Mouse (Mus musculus): ENCODE measurements around the gene Hist1h3b. TPM values are rescaled to one million over a fixed set of nuclear protein-coding genes. Genes with fewer than 3 reads are reported as not detected.

Gene Hist1h3b
- polyA plus RNA-seq, 1 experiment from 2014 or later = 3.5 TPM

GRCm38 (mm10) chr13:23756790-23757189, 4.7 kb downstream of the Hist1h3b start, which contains the start of gene Hist1h4b:
Gene Hist1h4b, plus strand, starts transcription at chr13:23757013.
- H3K4me2 ChIP-seq (ENCODE audit: low read length) = peak within 1 kb of the TSS; percentile 65
- peak; percentile 95 for DNase-seq
- no peaks in the 10 kb centered on the region for H3K9me3 ChIP-seq (ENCODE audit: control insufficient read depth, low read length)
- no peaks in the 10 kb centered on the region for H3K27me3 ChIP-seq (ENCODE audit: control insufficient read depth, insufficient read depth, low read length)
- 1% methylated on average over 17 of the region's 22 CpGs for WGBS
- H3K9ac ChIP-seq (replicated peaks; ENCODE audit: low read length) = no peak within 1 kb of the TSS; the same call in 1 of the 2 replicates
- H3K27ac ChIP-seq (replicated peaks; ENCODE audit: low read depth, low read length) = peak within 1 kb of the TSS; percentile 65
- peak; percentile 67 for ATAC-seq (ENCODE audit: low FRiP score, low TSS enrichment)
- peaks cover 13% of the 10 kb centered on the region for H3K4me1 ChIP-seq (ENCODE audit: control insufficient read depth, insufficient read depth, low read length)
- no peaks in the 10 kb centered on the region for H3K36me3 ChIP-seq (ENCODE audit: control insufficient read depth, insufficient read depth, low read length)
- H3K4me3 ChIP-seq (replicated peaks; ENCODE audit: low read depth, low read length) = peak within 1 kb of the TSS; percentile 30

- Histone ChIP-seq H3K36me3 (ENCODE audit: control insufficient read depth, insufficient read depth, low read length) (no peaks in the 10 kb centered on the region), H3K9ac (replicated peaks; ENCODE audit: low read length) (no peak overlapping the region; the same call in 1 of the 2 replicates), H3K27ac (replicated peaks; ENCODE audit: low read depth, low read length) (peak overlapping the region; percentile 65), H3K27me3 (ENCODE audit: control insufficient read depth, insufficient read depth, low read length) (no peaks in the 10 kb centered on the region), H3K4me2 (ENCODE audit: low read length) (peak overlapping the region; percentile 65), H3K4me3 (replicated peaks; ENCODE audit: low read depth, low read length) (peak overlapping the region; percentile 30), H3K9me3 (ENCODE audit: control insufficient read depth, low read length) (no peaks in the 10 kb centered on the region), H3K4me1 (ENCODE audit: control insufficient read depth, insufficient read depth, low read length) (peaks cover 13% of the 10 kb centered on the region)
- peak; percentile 42 for DNase-seq
- under 1% methylated on average over 15 of the region's 23 CpGs for WGBS
- ATAC-seq (ENCODE audit: low FRiP score, low TSS enrichment) = no peak
Observed at GRCm38 (mm10) chr13:23757211-23757773, 5.2 kb downstream of the Hist1h3b start.

GRCm38 (mm10) chr13:23757921-23758320, 5.9 kb downstream of the Hist1h3b start:
- ATAC-seq (ENCODE audit: low FRiP score, low TSS enrichment) (no peak), DNase-seq (no peak)
- Histone ChIP-seq H3K36me3 (ENCODE audit: control insufficient read depth, insufficient read depth, low read length) (no peaks in the 10 kb centered on the region), H3K4me1 (ENCODE audit: control insufficient read depth, insufficient read depth, low read length) (peaks cover 18% of the 10 kb centered on the region), H3K4me3 (replicated peaks; ENCODE audit: low read depth, low read length) (no peak overlapping the region), H3K9me3 (ENCODE audit: control insufficient read depth, low read length) (no peaks in the 10 kb centered on the region), H3K9ac (replicated peaks; ENCODE audit: low read length) (no peak overlapping the region), H3K4me2 (ENCODE audit: low read length) (peak overlapping the region; percentile 65), H3K27me3 (ENCODE audit: control insufficient read depth, insufficient read depth, low read length) (no peaks in the 10 kb centered on the region), H3K27ac (replicated peaks; ENCODE audit: low read depth, low read length) (no peak overlapping the region)
- WGBS = 46% methylated on average over 3 of the region's 3 CpGs

- ATAC-seq (ENCODE audit: low FRiP score, low TSS enrichment) (no peak), DNase-seq (no peak)
- H3K4me3 ChIP-seq (replicated peaks; ENCODE audit: low read depth, low read length) = no peak overlapping the region
- peaks cover 28% of the 10 kb centered on the region for H3K4me1 ChIP-seq (ENCODE audit: control insufficient read depth, insufficient read depth, low read length)
- no peak overlapping the region for H3K9ac ChIP-seq (replicated peaks; ENCODE audit: low read length)
- H3K4me2 ChIP-seq (ENCODE audit: low read length) = no peak overlapping the region
- no peaks in the 10 kb centered on the region for H3K9me3 ChIP-seq (ENCODE audit: control insufficient read depth, low read length)
- WGBS = 76% methylated on average over 3 of the region's 3 CpGs
- no peaks in the 10 kb centered on the region for H3K36me3 ChIP-seq (ENCODE audit: control insufficient read depth, insufficient read depth, low read length)
- H3K27me3 ChIP-seq (ENCODE audit: control insufficient read depth, insufficient read depth, low read length) = no peaks in the 10 kb centered on the region
- H3K27ac ChIP-seq (replicated peaks; ENCODE audit: low read depth, low read length) = no peak overlapping the region
Observed at GRCm38 (mm10) chr13:23759251-23759771, 7.2 kb downstream of the Hist1h3b start.

GRCm38 (mm10) chr13:23759916-23760239, 7.8 kb downstream of the Hist1h3b start:
- Histone ChIP-seq H3K4me2 (ENCODE audit: low read length) (peak overlapping the region; percentile 77), H3K9ac (replicated peaks; ENCODE audit: low read length) (no peak overlapping the region), H3K4me1 (ENCODE audit: control insufficient read depth, insufficient read depth, low read length) (peaks cover 31% of the 10 kb centered on the region), H3K4me3 (replicated peaks; ENCODE audit: low read depth, low read length) (no peak overlapping the region), H3K27ac (replicated peaks; ENCODE audit: low read depth, low read length) (no peak overlapping the region), H3K27me3 (ENCODE audit: control insufficient read depth, insufficient read depth, low read length) (no peaks in the 10 kb centered on the region), H3K36me3 (ENCODE audit: control insufficient read depth, insufficient read depth, low read length) (no peaks in the 10 kb centered on the region), H3K9me3 (ENCODE audit: control insufficient read depth, low read length) (no peaks in the 10 kb centered on the region)
- no peak for DNase-seq
- ATAC-seq (ENCODE audit: low FRiP score, low TSS enrichment) = no peak
- WGBS = 75% methylated on average over 1 of the region's 1 CpGs

- peak overlapping the region; percentile 77 for H3K4me2 ChIP-seq (ENCODE audit: low read length)
Observed at GRCm38 (mm10) chr13:23760240-23760971, 8.3 kb downstream of the Hist1h3b start.

GRCm38 (mm10) chr13:23760972-23761864, 9.2 kb downstream of the Hist1h3b start, which contains the start of gene Hist1h4a:
Gene Hist1h4a, minus strand, starts transcription at chr13:23761230.
- under 1% methylated on average over 61 of the region's 72 CpGs for WGBS
- Histone ChIP-seq H3K36me3 (ENCODE audit: control insufficient read depth, insufficient read depth, low read length) (no peaks in the 10 kb centered on the region), H3K4me3 (replicated peaks; ENCODE audit: low read depth, low read length) (peak within 1 kb of the TSS; percentile 46), H3K4me2 (ENCODE audit: low read length) (peak within 1 kb of the TSS; percentile 77), H3K9ac (replicated peaks; ENCODE audit: low read length) (peak within 1 kb of the TSS; percentile 39; the same call in 1 of the 2 replicates), H3K27me3 (ENCODE audit: control insufficient read depth, insufficient read depth, low read length) (no peaks in the 10 kb centered on the region), H3K27ac (replicated peaks; ENCODE audit: low read depth, low read length) (peak within 1 kb of the TSS; percentile 79), H3K4me1 (ENCODE audit: control insufficient read depth, insufficient read depth, low read length) (peaks cover 31% of the 10 kb centered on the region), H3K9me3 (ENCODE audit: control insufficient read depth, low read length) (no peaks in the 10 kb centered on the region)
- DNase-seq = peak; percentile 99
- peak; percentile 86 for ATAC-seq (ENCODE audit: low FRiP score, low TSS enrichment)

More at GRCm38 (mm10) chr13:23760240-23760971, 8.3 kb downstream of the Hist1h3b start:
- peak; percentile 44 for DNase-seq
- WGBS = under 1% methylated on average over 19 of the region's 27 CpGs
- H3K9ac ChIP-seq (replicated peaks; ENCODE audit: low read length) = peak overlapping the region; percentile 39; the same call in 1 of the 2 replicates
- H3K36me3 ChIP-seq (ENCODE audit: control insufficient read depth, insufficient read depth, low read length) = no peaks in the 10 kb centered on the region
- peak overlapping the region; percentile 79 for H3K27ac ChIP-seq (replicated peaks; ENCODE audit: low read depth, low read length)
- no peaks in the 10 kb centered on the region for H3K27me3 ChIP-seq (ENCODE audit: control insufficient read depth, insufficient read depth, low read length)
- no peaks in the 10 kb centered on the region for H3K9me3 ChIP-seq (ENCODE audit: control insufficient read depth, low read length)
- peaks cover 31% of the 10 kb centered on the region for H3K4me1 ChIP-seq (ENCODE audit: control insufficient read depth, insufficient read depth, low read length)
- H3K4me3 ChIP-seq (replicated peaks; ENCODE audit: low read depth, low read length) = peak overlapping the region; percentile 46
- ATAC-seq (ENCODE audit: low FRiP score, low TSS enrichment) = peak; percentile 31
